Mouse (Mus musculus) liver, postnatal 0 days (tissue): Measurements from ENCODE around the gene Pde8a. TPM values are rescaled to one million over a fixed set of nuclear protein-coding genes. Genes with fewer than 3 reads are reported as not detected.
A peak's percentile ranks its signal among the peaks of the same experiment; 100 is the strongest.

Experiments used
- ATAC-seq: fragments of 200-750 bp; cut with Nextera tagmentation; 2 replicates; pipeline ENCODE4 v1.8.0; 2017; ENCODE audit warnings: mild to moderate bottlenecking, moderate library complexity
- DNase-seq: peaks from one replicate; pipeline ENCODE4 v3.0.0-alpha.2; 2016
- H3K27ac ChIP-seq: fragments of 300-500 bp; sonication (generic); 2 replicates; pipeline ENCODE4 v1.5.1; 2014; ENCODE audit warnings: antibody characterized with exemption, moderate library complexity, mild to moderate bottlenecking, low read depth
- H3K27me3 ChIP-seq: fragments of 300-500 bp; sonication (generic); 2 replicates; pipeline ENCODE4 v1.6.1; 2014; ENCODE audit warnings: low read length, control low read depth, mixed read lengths; ENCODE audit not compliant: insufficient read depth
- H3K36me3 ChIP-seq: fragments of 300-500 bp; sonication (generic); replicated peaks from 2 replicates; pipeline ENCODE4 v1.6.1; 2014; ENCODE audit warnings: mild to moderate bottlenecking, control low read depth, low read length, moderate library complexity, mixed read lengths; ENCODE audit not compliant: insufficient read depth
- H3K4me1 ChIP-seq: fragments of 300-500 bp; sonication (generic); 2 replicates; pipeline ENCODE4 v1.6.1; 2014; ENCODE audit warnings: antibody characterized with exemption, mild to moderate bottlenecking, control low read depth; ENCODE audit not compliant: insufficient read depth
- H3K4me2 ChIP-seq: fragments of 300-500 bp; sonication (generic); 2 replicates; pipeline ENCODE4 v1.6.1; 2014; ENCODE audit warnings: low read depth, mild to moderate bottlenecking, low read length, moderate library complexity, mixed read lengths
- H3K4me3 ChIP-seq: fragments of 300-500 bp; sonication (generic); 2 replicates; pipeline ENCODE4 v1.5.1; 2014; ENCODE audit warnings: low read depth, low read length
- H3K9ac ChIP-seq: fragments of 300-500 bp; sonication (generic); replicated peaks from 2 replicates; pipeline ENCODE4 v1.6.1; 2014; ENCODE audit warnings: mild to moderate bottlenecking, moderate library complexity
- H3K9me3 ChIP-seq: fragments of 300-500 bp; sonication (generic); 2 replicates; pipeline ENCODE4 v1.6.1; 2016; ENCODE audit warnings: mild to moderate bottlenecking, control low read depth, low read length, mixed read lengths
- CTCF ChIP-seq: sonication (generic); IDR thresholded peaks from 2 replicates; pipeline ENCODE4 v1.5.1; 2016; ENCODE audit warnings: antibody characterized with exemption, low read depth
- EP300 ChIP-seq: IDR thresholded peaks from 2 replicates; pipeline ENCODE4 v1.6.1; 2016; ENCODE audit warnings: antibody characterized with exemption, low read depth, mild to moderate bottlenecking
- WGBS: fragments of 180-500 bp; shearing (Covaris S2); extraction: QIAGEN DNeasy Blood & Tissue Kit; methylation state at CpG from one replicate; pipeline ENCODE4 v1.1.7; 2014; ENCODE audit not compliant: insufficient replicate concordance; 5-methylcytosine and 5-hydroxymethylcytosine counted together
- polyA plus RNA-seq: library from polyadenylated mRNA; unstranded; fragments of >200 nt; fragmentation: Nextera tagmentation; extraction: Ambion mirVana; gene quantifications from 2 replicates; pipeline ENCODE4 v1.2.1, GENCODE M21; 2015

Pde8a gene
- polyA plus RNA-seq, 1 experiment from 2014 or later = 3.4 TPM

GRCm38 (mm10) chr7:81342356-81343094 is 129.1 kb downstream of the Pde8a start:
- Histone ChIP-seq H3K27me3 (no peaks in the 10 kb centered on the region), H3K4me3 (peak overlapping the region; percentile 78), H3K9me3 (no peaks in the 10 kb centered on the region), H3K4me1 (peaks cover 28% of the 10 kb centered on the region), H3K36me3 (peaks cover 42% of the 10 kb centered on the region), H3K9ac (peak overlapping the region; percentile 78; the same call in 1 of the 2 replicates), H3K4me2 (peak overlapping the region; percentile 90), H3K27ac (peak overlapping the region; percentile 22; the same call in 1 of the 2 replicates)
- TF ChIP-seq EP300 = no peak
- DNase-seq (no peak), ATAC-seq (no peak)
- 58% methylated on average over 8 of the region's 8 CpGs for WGBS

DNA sequence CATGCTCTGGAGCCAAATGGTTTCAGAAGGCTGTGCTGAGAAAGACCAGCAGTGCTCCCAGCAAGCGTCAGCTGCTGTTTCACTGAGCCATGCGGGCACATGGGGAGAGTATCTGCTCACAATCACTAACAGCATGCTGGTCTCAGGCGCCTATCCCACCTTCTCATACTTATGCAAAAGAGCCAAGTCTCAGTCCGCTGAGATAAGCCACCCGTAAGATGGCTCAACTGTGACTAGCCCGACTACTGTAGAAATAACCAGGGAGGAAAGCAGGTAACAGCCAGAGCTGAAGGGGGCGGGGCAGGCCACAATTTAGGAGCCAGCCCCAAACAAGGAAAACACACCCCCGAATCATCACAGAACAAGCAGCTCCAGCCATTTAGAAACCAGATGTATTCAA is 129.9 kb downstream of the Pde8a start:
- ATAC-seq (0 out of 2 replicates have a peak, but pooled peaks have one; percentile 9), DNase-seq (peak; percentile 40)
- H3K36me3 ChIP-seq = peaks cover 39% of the 10 kb centered on the region
- no peaks in the 10 kb centered on the region for H3K9me3 ChIP-seq
- H3K4me1 ChIP-seq = peaks cover 28% of the 10 kb centered on the region
- TF ChIP-seq EP300 = no peak
- TF ChIP-seq CTCF = no peak
- WGBS = 22% methylated on average over 8 of the region's 8 CpGs
- peak overlapping the region; percentile 78 for H3K4me3 ChIP-seq
- peak overlapping the region; percentile 78 for H3K9ac ChIP-seq
- H3K4me2 ChIP-seq = peak overlapping the region; percentile 90
- no peaks in the 10 kb centered on the region for H3K27me3 ChIP-seq
- H3K27ac ChIP-seq = peak overlapping the region; percentile 22; the same call in 1 of the 2 replicates

DNA sequence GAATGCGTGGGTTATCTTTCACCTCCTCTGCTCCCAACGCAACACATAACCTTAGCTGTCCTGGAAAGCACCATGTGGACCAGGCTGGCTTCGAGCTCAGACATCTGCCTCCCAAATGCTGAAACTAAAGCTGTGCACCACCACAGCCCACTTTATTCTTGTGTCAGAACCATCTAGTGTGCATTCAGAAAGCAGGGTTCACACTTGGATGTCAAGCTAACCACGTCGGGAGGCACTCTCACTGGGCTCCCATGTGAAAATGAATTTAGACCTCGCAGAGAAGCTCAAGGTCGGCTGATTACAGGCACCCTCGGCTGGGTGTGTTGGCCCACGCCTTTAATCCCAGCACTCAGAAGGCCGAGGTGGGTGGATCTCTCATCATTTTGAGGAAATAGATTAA is 130.4 kb downstream of the Pde8a start:
- DNase-seq (no peak), ATAC-seq (no peak)
- H3K27me3 ChIP-seq = no peaks in the 10 kb centered on the region
- 6% methylated on average over 10 of the region's 10 CpGs for WGBS
- peak overlapping the region; percentile 90 for H3K4me2 ChIP-seq
- peaks cover 37% of the 10 kb centered on the region for H3K36me3 ChIP-seq
- H3K9me3 ChIP-seq = no peaks in the 10 kb centered on the region
- H3K4me1 ChIP-seq = peaks cover 28% of the 10 kb centered on the region
- no peak for TF ChIP-seq EP300
- no peak for TF ChIP-seq CTCF
- H3K9ac ChIP-seq = peak overlapping the region; percentile 78
- peak overlapping the region; percentile 78 for H3K4me3 ChIP-seq
- peak overlapping the region; percentile 87 for H3K27ac ChIP-seq

- TF ChIP-seq EP300 (no peak), CTCF (peak; percentile 99)
- under 1% methylated on average over 85 of the region's 85 CpGs for WGBS
- peak; percentile 99 for DNase-seq
- Histone ChIP-seq H3K9ac (peak within 1 kb of the TSS; percentile 78), H3K4me1 (peaks cover 28% of the 10 kb centered on the region), H3K4me3 (peak within 1 kb of the TSS; percentile 78), H3K4me2 (peak within 1 kb of the TSS; percentile 90), H3K9me3 (no peaks in the 10 kb centered on the region), H3K27ac (peak within 1 kb of the TSS; percentile 87), H3K27me3 (no peaks in the 10 kb centered on the region), H3K36me3 (peaks cover 32% of the 10 kb centered on the region)
- ATAC-seq = peak; percentile 90
Observed at GRCm38 (mm10) chr7:81344544-81345446, 131.4 kb downstream of the Pde8a start, which contains the start of gene Rps17. TSS of gene Rps17 (minus strand) at chr7:81345254.

DNA sequence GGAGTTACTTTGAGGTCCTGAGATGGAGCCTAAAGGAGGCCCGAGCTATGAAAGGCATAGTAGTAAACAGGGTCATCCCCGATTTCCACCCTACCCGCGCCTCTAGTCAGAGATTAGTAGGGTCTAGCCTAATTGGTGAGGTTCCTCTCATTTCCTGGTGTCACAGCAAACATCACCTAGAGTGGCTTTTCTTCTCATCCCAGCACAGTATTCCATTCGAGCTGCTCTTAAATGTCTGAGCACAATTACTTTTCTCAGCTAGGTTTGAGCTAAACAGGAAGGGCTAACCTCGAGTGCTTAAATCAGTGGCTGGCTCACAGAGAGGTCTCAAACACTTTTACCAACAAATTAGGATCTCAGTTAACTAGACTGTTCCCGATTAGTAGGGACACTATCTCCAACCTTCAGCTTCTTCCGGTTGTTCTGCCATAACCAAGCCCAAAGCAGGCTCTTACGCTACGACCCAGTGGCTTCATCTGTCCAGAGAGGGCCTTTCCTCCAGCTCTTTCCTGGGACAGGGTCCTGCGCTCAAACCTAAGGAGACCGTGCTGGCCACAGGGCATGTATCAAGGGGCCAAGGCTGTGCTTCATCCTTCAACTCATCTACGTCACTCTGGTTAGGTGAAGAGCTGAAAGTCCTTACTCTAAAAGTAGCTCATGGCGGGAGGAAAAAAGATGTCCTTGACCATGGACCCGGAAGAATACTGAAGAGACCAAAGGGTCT is 132.2 kb downstream of the Pde8a start:
- peak; percentile 33 for ATAC-seq
- H3K36me3 ChIP-seq = peaks cover 24% of the 10 kb centered on the region
- no peaks in the 10 kb centered on the region for H3K27me3 ChIP-seq
- peak overlapping the region; percentile 87 for H3K27ac ChIP-seq
- peaks cover 28% of the 10 kb centered on the region for H3K4me1 ChIP-seq
- H3K9ac ChIP-seq = peak overlapping the region; percentile 63; the same call in 1 of the 2 replicates
- peak overlapping the region; percentile 78 for H3K4me3 ChIP-seq
- H3K9me3 ChIP-seq = no peaks in the 10 kb centered on the region
- 57% methylated on average over 15 of the region's 15 CpGs for WGBS
- TF ChIP-seq CTCF = no peak
- no peak for DNase-seq
- peak overlapping the region; percentile 90 for H3K4me2 ChIP-seq
